7 mouse cellular contexts compared by ENCODE assay signal in the genomic region with DNA sequence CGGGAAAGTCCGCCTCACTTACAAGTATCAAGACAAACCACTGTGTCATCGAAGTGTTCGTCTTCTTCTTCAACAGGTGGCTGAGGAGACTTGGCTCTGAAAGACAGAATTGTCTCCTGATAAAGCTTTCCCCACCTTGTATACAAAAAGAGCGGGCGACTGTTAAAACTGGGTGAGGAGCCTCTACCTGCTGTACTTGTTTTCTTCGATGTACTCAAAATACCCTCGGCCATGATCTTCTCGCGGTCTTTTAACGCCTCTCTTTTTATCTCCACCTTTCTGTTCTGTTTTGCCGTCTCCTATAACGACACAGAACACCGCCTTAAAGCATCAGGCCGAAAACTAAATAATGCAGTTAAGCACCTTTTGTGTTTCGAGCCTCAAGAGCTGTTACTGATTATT. TPM values are rescaled to one million over a fixed set of nuclear protein-coding genes. Genes with fewer than 3 reads are reported as not detected.
DNase-seq lines count a peak whose midpoint lies in the region.

No protein-coding gene starts in this region.

- peak; percentile 25 for DNase-seq in spleen, adult 12 weeks (ENCODE audit: low spot score)
- DNase-seq in spleen, adult 18-20 months: no peak
- DNase-seq in brain, adult 2 months (ENCODE audit: low read depth, low spot score): peak; percentile 16
- peak; percentile 6 for DNase-seq in hindbrain, embryonic 10.5 days (ENCODE audit: low spot score)
- peak; percentile 34 for DNase-seq in lung, postnatal 36 days
- DNase-seq in yolk sac, embryonic 10.5 days (ENCODE audit: low spot score): peak; percentile 46
- DNase-seq in layer of hippocampus, postnatal 36 days: no peak

- peaks cover 32% of the 10 kb centered on the region for H3K4me1 ChIP-seq in hindbrain, embryonic 10.5 days (replicated peaks)

- no peaks in the 10 kb centered on the region for H3K27me3 ChIP-seq in hindbrain, embryonic 10.5 days (ENCODE audit: insufficient read depth, poor library complexity, severe bottlenecking)

- peak overlapping the region; percentile 100 for H3K4me3 ChIP-seq in hindbrain, embryonic 10.5 days

- peak overlapping the region; percentile 100 for H3K27ac ChIP-seq in hindbrain, embryonic 10.5 days

- no peaks in the 10 kb centered on the region for H3K9me3 ChIP-seq in hindbrain, embryonic 10.5 days

- under 1% methylated on average over 16 of the region's 16 CpGs for WGBS in hindbrain, embryonic 10.5 days

- H3K36me3 ChIP-seq in hindbrain, embryonic 10.5 days: peaks cover 53% of the 10 kb centered on the region

RNA-seq across cellular contexts. Expression of gene Hnrnpu, which starts 1.7 kb away (rescaled TPM):
- polyA plus RNA-seq in hindbrain, embryonic 10.5 days (2016; fragmentation: Nextera tagmentation; extraction: Ambion mirVana): 466 and 470 TPM in 2 replicates
- 100 to 1,000 TPM; 397 to 425 TPM for total RNA-seq in layer of hippocampus, postnatal 36 days (2021)

RNA-seq across cellular contexts. Expression of gene Cox20, which starts 16.9 kb away (rescaled TPM):
- polyA plus RNA-seq in hindbrain, embryonic 10.5 days (2016; fragmentation: Nextera tagmentation; extraction: Ambion mirVana): 87.1 and 109 TPM in 2 replicates
- 10 to 100 TPM; 42.9 to 44.0 TPM for total RNA-seq in layer of hippocampus, postnatal 36 days (2021)

Comparison
In these comparisons a context has a peak if more than half of its experiments do, and no peak if none do; other contexts are left out.
1. DNase-seq: peak in spleen, adult 12 weeks (single experiment), brain, adult 2 months (single experiment), hindbrain, embryonic 10.5 days (single experiment), lung, postnatal 36 days (single experiment) and yolk sac, embryonic 10.5 days (single experiment); none in spleen, adult 18-20 months (0 of 2) and layer of hippocampus, postnatal 36 days (0 of 2).